Mouse (Mus musculus) splenic B cell, adult 2 months (primary cell): ENCODE measurements around the gene Iqcf1.

Source experiments
- DNase-seq: peaks from one replicate; pipeline ENCODE4 v3.0.0-alpha.2; 2011; ENCODE audit warnings: low read depth, low spot score
- H3K27me3 ChIP-seq: 2 replicates; pipeline ENCODE4 v1.6.1; 2012; ENCODE audit warnings: mild to moderate bottlenecking, low read length, moderate library complexity, mixed read lengths; ENCODE audit not compliant: control insufficient read depth, poor library complexity, insufficient read depth, severe bottlenecking
- H3K36me3 ChIP-seq: 2 replicates; pipeline ENCODE4 v1.6.1; 2012; ENCODE audit warnings: mild to moderate bottlenecking, low read length, moderate library complexity, mixed read lengths; ENCODE audit not compliant: control insufficient read depth, poor library complexity, insufficient read depth, severe bottlenecking

The Iqcf1 gene

GRCm38 (mm10) chr9:106499667-106500066 lies at the start of gene Iqcf1:
Iqcf1 (plus strand) TSS chr9:106499967.
- Histone ChIP-seq H3K36me3 (no peaks in the 10 kb centered on the region), H3K27me3 (no peaks in the 10 kb centered on the region)

GRCm38 (mm10) chr9:106450661-106451060 lies 49.1 kb upstream of the Iqcf1 start:
- DNase-seq, result no peak
- H3K27me3 ChIP-seq, result peaks cover under 1% of the 10 kb centered on the region; the same call in 1 of the 2 replicates
- H3K36me3 ChIP-seq, result no peaks in the 10 kb centered on the region

More at GRCm38 (mm10) chr9:106499667-106500066, at the start of gene Iqcf1:
- DNase-seq, result no peak

- Histone ChIP-seq H3K36me3 (no peaks in the 10 kb centered on the region), H3K27me3 (peaks cover 2% of the 10 kb centered on the region; the same call in 1 of the 2 replicates)
- no peak for DNase-seq
These were observed 48.5 kb upstream of the Iqcf1 start for GRCm38 (mm10) chr9:106451298-106451697.

- no peak for DNase-seq
- H3K27me3 ChIP-seq, result peaks cover 2% of the 10 kb centered on the region; the same call in 1 of the 2 replicates
- no peaks in the 10 kb centered on the region for H3K36me3 ChIP-seq
These were observed 47.9 kb upstream of the Iqcf1 start for GRCm38 (mm10) chr9:106451899-106452298.

- Histone ChIP-seq H3K36me3 (no peaks in the 10 kb centered on the region), H3K27me3 (peaks cover 2% of the 10 kb centered on the region; the same call in 1 of the 2 replicates)
- DNase-seq, result no peak
These were observed 47.4 kb upstream of the Iqcf1 start for GRCm38 (mm10) chr9:106452351-106452750.

GRCm38 (mm10) chr9:106452821-106453220 lies 46.9 kb upstream of the Iqcf1 start:
- no peak for DNase-seq
- Histone ChIP-seq H3K27me3 (peaks cover 2% of the 10 kb centered on the region; the same call in 1 of the 2 replicates), H3K36me3 (no peaks in the 10 kb centered on the region)

GRCm38 (mm10) chr9:106453271-106454070 lies 46.3 kb upstream of the Iqcf1 start, which contains the start of gene Pcbp4:
Pcbp4 (plus strand) TSS chr9:106453291.
- H3K36me3 ChIP-seq, result no peaks in the 10 kb centered on the region
- DNase-seq, result peak; percentile 42
- H3K27me3 ChIP-seq, result peaks cover 2% of the 10 kb centered on the region; the same call in 1 of the 2 replicates

- DNase-seq, result no peak
- Histone ChIP-seq H3K36me3 (no peaks in the 10 kb centered on the region), H3K27me3 (peaks cover 2% of the 10 kb centered on the region; the same call in 1 of the 2 replicates)
These were observed 45.6 kb upstream of the Iqcf1 start for GRCm38 (mm10) chr9:106454071-106454761.

GRCm38 (mm10) chr9:106454888-106455681 lies 44.7 kb upstream of the Iqcf1 start:
- no peak for DNase-seq
- no peaks in the 10 kb centered on the region for H3K36me3 ChIP-seq
- H3K27me3 ChIP-seq, result peaks cover 2% of the 10 kb centered on the region; the same call in 1 of the 2 replicates

- DNase-seq, result no peak
- Histone ChIP-seq H3K36me3 (no peaks in the 10 kb centered on the region), H3K27me3 (peaks cover 2% of the 10 kb centered on the region; the same call in 1 of the 2 replicates)
These were observed 43.2 kb upstream of the Iqcf1 start for GRCm38 (mm10) chr9:106456325-106457162.

GRCm38 (mm10) chr9:106457163-106457559 lies 42.6 kb upstream of the Iqcf1 start:
- Histone ChIP-seq H3K27me3 (peaks cover 2% of the 10 kb centered on the region; the same call in 1 of the 2 replicates), H3K36me3 (no peaks in the 10 kb centered on the region)
- DNase-seq, result no peak

GRCm38 (mm10) chr9:106457920-106458319 lies 41.8 kb upstream of the Iqcf1 start:
- Histone ChIP-seq H3K27me3 (peaks cover 2% of the 10 kb centered on the region; the same call in 1 of the 2 replicates), H3K36me3 (no peaks in the 10 kb centered on the region)
- DNase-seq, result no peak

GRCm38 (mm10) chr9:106459946-106460345 lies 39.8 kb upstream of the Iqcf1 start:
- no peak for DNase-seq
- H3K36me3 ChIP-seq, result no peaks in the 10 kb centered on the region
- peaks cover 2% of the 10 kb centered on the region; the same call in 1 of the 2 replicates for H3K27me3 ChIP-seq
